Mouse (Mus musculus): ENCODE data around the gene Sox15. TPM values are rescaled to one million over a fixed set of nuclear protein-coding genes. Genes with fewer than 3 reads are reported as not detected.
"Not testable (repeated sequence)": the region's sequence is repeated elsewhere in the genome, so short reads cannot be mapped to it uniquely, and the experiment has no call there.

Gene Sox15
- not detected in 2 replicates for polyA plus RNA-seq (2015; fragmentation: Nextera tagmentation; extraction: Ambion mirVana)

DNA sequence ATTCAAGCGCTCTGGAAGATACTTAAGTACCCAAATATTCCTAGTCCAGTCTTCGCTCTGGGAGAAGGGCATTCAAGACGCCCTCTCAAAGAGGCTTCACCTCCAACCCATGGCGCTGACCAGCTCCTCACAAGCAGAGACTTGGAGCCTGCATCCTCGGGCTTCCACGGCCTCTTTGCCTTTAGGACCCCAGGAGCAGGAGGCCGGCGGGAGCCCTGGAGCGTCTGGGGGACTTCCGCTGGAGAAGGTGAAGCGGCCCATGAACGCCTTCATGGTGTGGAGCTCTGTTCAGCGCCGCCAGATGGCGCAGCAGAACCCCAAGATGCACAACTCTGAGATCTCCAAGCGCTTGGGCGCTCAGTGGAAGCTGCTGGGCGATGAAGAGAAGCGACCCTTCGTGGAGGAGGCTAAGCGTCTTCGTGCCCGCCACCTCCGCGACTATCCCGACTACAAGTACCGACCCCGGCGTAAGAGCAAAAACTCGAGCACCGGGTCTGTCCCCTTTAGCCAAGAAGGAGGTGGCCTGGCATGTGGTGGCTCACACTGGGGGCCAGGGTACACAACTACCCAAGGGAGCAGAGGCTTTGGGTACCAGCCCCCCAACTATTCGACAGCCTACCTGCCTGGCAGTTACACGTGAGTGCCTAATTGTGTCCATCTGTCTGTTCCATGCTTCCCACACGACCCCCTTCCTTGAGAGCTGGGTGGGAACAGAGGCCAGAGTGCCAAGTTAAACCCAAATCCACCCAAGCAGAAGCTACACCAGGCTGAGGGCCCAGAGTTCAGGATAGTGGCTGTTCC lies at the start of gene Sox15:
Sox15 (plus strand) TSS at position 51 of the 801 bp plus-strand sequence.
- Histone ChIP-seq H3K36me3 (peaks cover 87% of the 10 kb centered on the region), H3K4me2 (0 out of 2 replicates have a peak within 1 kb of the TSS, but pooled peaks have one; percentile 23), H3K27me3 (no peaks in the 10 kb centered on the region), H3K4me3 (replicated peaks) (no peak within 1 kb of the TSS), H3K9ac (no peak within 1 kb of the TSS), H3K27ac (peak within 1 kb of the TSS; percentile 30), H3K9me3 (replicated peaks) (no peaks in the 10 kb centered on the region), H3K4me1 (replicated peaks) (peaks cover 59% of the 10 kb centered on the region)
- ATAC-seq (ENCODE audit: low read depth) (peak; percentile 60), DNase-seq (peak; percentile 43)
- 37% methylated on average over 34 of the region's 34 CpGs for WGBS (ENCODE audit: insufficient replicate concordance)

DNA sequence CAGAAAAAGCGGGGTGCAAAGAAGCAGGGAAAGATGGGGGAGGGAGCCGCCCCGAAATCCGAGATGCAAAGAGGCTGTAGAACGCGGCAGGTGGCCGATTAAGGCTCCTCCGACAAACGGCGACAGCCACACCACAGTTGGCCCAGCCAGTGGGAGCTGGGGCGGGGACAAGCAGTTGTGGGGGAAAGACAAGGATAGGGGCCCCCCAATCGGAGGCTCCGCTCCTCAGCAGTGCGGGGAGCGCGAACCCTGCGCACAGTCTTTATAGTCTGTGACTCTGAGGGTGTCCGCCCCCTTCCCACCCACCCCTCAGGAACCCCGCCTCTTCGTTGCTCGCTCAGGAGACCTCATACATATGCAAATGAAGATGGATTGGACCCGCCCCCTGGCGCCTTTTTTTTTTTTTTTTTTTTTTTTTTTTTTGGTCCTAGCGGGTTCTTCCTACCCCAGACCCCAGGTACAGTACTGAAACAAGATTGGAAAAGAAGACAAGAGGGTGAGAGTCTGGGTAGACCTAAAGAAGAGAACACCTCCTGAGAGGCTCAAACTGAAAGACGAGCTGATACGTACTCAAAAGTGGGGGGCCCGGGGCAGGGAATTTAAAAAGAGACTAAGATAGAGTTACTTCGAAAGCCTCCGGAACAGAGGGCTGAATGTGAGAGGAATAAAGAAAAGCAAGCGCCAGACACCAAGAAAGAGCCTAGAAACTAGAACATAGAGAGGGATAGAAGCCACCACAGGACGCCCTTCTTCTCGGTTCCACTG lies 49.2 kb upstream of the Sox15 start, which contains the start of gene Atp1b2:
Atp1b2 (minus strand) TSS at position 217 of the 765 bp plus-strand sequence.
- H3K27ac ChIP-seq, result peak within 1 kb of the TSS; percentile 94
- peaks cover 94% of the 10 kb centered on the region for H3K4me1 ChIP-seq (replicated peaks)
- H3K4me3 ChIP-seq (replicated peaks), result peak within 1 kb of the TSS; percentile 85
- H3K9ac ChIP-seq, result peak within 1 kb of the TSS; percentile 96
- no peaks in the 10 kb centered on the region for H3K27me3 ChIP-seq
- no peaks in the 10 kb centered on the region for H3K9me3 ChIP-seq (replicated peaks)
- peak within 1 kb of the TSS; percentile 100 for H3K4me2 ChIP-seq
- DNase-seq (peak; percentile 89), ATAC-seq (ENCODE audit: low read depth) (peak; percentile 89)
- H3K36me3 ChIP-seq, result peaks cover 24% of the 10 kb centered on the region
- WGBS (ENCODE audit: insufficient replicate concordance), result 3% methylated on average over 32 of the region's 32 CpGs

DNA sequence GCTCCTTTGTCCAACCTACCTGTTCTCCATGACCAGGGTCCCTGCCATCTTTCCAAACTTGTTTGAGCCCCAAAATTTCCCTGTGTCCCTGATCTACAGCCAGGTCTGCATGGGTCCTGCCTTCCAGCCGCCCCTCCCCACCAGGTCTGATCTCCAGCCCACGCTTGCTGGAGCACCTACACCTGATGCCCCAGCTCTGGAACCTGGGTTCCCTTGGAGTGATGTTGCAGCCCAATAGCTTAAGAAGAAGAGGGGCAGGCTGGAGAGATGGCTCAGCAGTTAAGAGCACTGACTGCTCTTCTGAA lies 48.7 kb upstream of the Sox15 start:
- H3K4me2 ChIP-seq, result peak overlapping the region; percentile 100
- H3K36me3 ChIP-seq, result peaks cover 18% of the 10 kb centered on the region
- peak overlapping the region; percentile 85 for H3K4me3 ChIP-seq (replicated peaks)
- WGBS (ENCODE audit: insufficient replicate concordance), result 50% methylated on average over 2 of the region's 2 CpGs
- H3K4me1 ChIP-seq (replicated peaks), result peaks cover 90% of the 10 kb centered on the region
- H3K27ac ChIP-seq, result peak overlapping the region; percentile 89
- ATAC-seq (ENCODE audit: low read depth) (no peak), DNase-seq (no peak)
- no peaks in the 10 kb centered on the region for H3K9me3 ChIP-seq (replicated peaks)
- H3K27me3 ChIP-seq, result no peaks in the 10 kb centered on the region
- peak overlapping the region; percentile 96 for H3K9ac ChIP-seq

DNA sequence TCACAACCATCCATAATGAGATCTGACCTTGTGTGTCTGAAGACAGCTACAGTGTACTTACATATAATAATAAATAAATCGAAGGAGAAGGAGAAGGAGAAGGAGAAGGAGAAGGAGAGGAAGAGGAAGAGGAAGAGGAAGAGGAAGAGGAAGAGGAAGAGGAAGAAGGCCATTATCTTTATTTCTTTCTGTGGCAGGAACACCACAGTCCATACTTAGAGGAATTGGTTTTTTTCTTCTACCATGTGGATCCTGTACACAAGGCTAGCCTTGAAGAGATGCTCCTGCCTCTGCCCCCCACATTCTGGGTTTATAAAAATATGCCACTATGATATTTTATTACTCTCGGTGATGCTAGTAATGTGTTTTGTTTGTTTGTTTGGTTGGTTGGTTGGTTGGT lies 48.3 kb upstream of the Sox15 start:
- peaks cover 14% of the 10 kb centered on the region for H3K36me3 ChIP-seq
- peak overlapping the region; percentile 100 for H3K4me2 ChIP-seq
- 69% methylated on average over 2 of the region's 2 CpGs for WGBS (ENCODE audit: insufficient replicate concordance)
- no peaks in the 10 kb centered on the region for H3K27me3 ChIP-seq
- H3K4me1 ChIP-seq (replicated peaks), result peaks cover 86% of the 10 kb centered on the region
- ATAC-seq (ENCODE audit: low read depth), result no peak
- no peak overlapping the region for H3K4me3 ChIP-seq (replicated peaks)
- no peaks in the 10 kb centered on the region for H3K9me3 ChIP-seq (replicated peaks)
- peak overlapping the region; percentile 89 for H3K27ac ChIP-seq
- peak overlapping the region; percentile 96; the same call in 1 of the 2 replicates for H3K9ac ChIP-seq
- DNase-seq, result no peak

DNA sequence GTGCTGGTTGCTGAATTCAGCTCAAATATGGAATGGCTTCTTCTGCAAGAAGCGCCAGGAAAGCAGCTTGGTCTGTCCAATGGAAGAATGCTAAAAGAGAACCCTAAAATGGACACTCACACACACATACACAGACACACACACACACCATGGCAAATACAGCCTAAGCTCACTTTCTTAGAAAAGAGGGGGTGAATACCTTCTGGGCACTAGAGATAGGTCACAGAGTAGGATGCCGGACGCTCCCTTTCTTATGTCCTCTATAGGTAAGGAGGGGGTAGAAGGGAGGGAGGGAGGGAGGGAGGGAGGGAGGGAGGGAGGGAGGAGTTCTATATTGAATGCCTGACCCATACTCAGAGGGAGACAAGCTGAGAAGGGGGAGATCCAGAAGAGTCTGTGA lies 46.6 kb upstream of the Sox15 start:
- no peaks in the 10 kb centered on the region; the same call in 1 of the 2 replicates for H3K36me3 ChIP-seq
- peaks cover 83% of the 10 kb centered on the region for H3K4me1 ChIP-seq (replicated peaks)
- H3K4me3 ChIP-seq (replicated peaks), result no peak overlapping the region
- H3K9ac ChIP-seq, result peak overlapping the region; percentile 47
- DNase-seq, result no peak
- peak overlapping the region; percentile 89 for H3K27ac ChIP-seq
- H3K4me2 ChIP-seq, result peak overlapping the region; percentile 33
- H3K9me3 ChIP-seq (replicated peaks), result no peaks in the 10 kb centered on the region
- no peaks in the 10 kb centered on the region for H3K27me3 ChIP-seq
- peak; percentile 30 for ATAC-seq (ENCODE audit: low read depth)
- WGBS (ENCODE audit: insufficient replicate concordance), result 50% methylated on average over 3 of the region's 3 CpGs

DNA sequence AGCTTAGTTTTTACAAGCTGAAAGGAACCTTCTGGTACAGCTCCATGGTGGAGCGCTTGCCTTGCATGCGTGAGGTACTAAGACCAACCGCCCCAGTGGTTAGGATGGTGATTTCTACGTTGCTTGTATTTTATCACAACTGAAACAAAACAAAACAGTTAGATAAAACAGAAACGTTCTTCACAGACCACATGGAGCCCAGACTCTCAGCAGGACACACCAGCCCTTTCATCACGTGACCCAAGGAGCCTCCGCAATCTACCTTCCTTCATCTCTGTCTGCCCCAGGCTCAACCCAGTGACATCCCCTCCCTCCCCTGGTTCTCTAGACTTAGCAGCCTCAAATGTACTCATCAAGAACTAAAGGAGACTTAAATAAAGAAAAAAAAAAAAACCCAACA lies 45.7 kb upstream of the Sox15 start:
- peak overlapping the region; percentile 47 for H3K9ac ChIP-seq
- no peaks in the 10 kb centered on the region for H3K9me3 ChIP-seq (replicated peaks)
- peak; percentile 30; the same call in 1 of the 2 replicates for ATAC-seq (ENCODE audit: low read depth)
- H3K4me3 ChIP-seq (replicated peaks), result no peak overlapping the region
- H3K4me1 ChIP-seq (replicated peaks), result peaks cover 82% of the 10 kb centered on the region
- H3K4me2 ChIP-seq, result peak overlapping the region; percentile 33
- H3K27me3 ChIP-seq, result no peaks in the 10 kb centered on the region
- H3K36me3 ChIP-seq, result no peaks in the 10 kb centered on the region
- H3K27ac ChIP-seq, result peak overlapping the region; percentile 89
- WGBS (ENCODE audit: insufficient replicate concordance), result 10% methylated on average over 7 of the region's 7 CpGs
- DNase-seq, result peak; percentile 47

DNA sequence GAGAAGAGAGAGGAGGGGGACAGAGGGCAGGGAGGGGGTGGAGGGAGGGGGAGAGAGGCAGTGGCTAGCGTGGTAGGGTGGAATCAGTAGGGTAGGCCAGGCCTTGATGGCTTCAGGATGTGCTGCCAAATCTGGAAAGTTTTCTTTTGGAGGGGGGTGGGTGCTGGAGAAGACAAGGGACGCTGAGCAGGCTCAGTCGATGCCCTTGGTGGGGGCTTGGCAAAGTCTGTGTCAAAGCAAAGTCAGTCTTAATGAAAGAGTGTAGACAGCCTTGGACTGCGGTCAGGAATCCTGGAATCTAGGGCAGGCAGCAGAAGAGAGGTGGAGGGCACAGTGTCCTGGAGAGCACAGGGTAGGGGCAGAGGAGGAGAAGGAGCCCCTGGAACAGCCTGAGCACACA lies 44.2 kb upstream of the Sox15 start:
- no peak overlapping the region for H3K27ac ChIP-seq
- H3K36me3 ChIP-seq, result no peaks in the 10 kb centered on the region
- no peaks in the 10 kb centered on the region for H3K9me3 ChIP-seq (replicated peaks)
- H3K4me3 ChIP-seq (replicated peaks), result no peak overlapping the region
- DNase-seq (no peak), ATAC-seq (ENCODE audit: low read depth) (no peak)
- H3K4me1 ChIP-seq (replicated peaks), result peaks cover 71% of the 10 kb centered on the region
- WGBS (ENCODE audit: insufficient replicate concordance), result 66% methylated on average over 4 of the region's 4 CpGs
- no peak overlapping the region for H3K9ac ChIP-seq
- H3K4me2 ChIP-seq, result no peak overlapping the region
- peaks cover 4% of the 10 kb centered on the region; the same call in 1 of the 2 replicates for H3K27me3 ChIP-seq

DNA sequence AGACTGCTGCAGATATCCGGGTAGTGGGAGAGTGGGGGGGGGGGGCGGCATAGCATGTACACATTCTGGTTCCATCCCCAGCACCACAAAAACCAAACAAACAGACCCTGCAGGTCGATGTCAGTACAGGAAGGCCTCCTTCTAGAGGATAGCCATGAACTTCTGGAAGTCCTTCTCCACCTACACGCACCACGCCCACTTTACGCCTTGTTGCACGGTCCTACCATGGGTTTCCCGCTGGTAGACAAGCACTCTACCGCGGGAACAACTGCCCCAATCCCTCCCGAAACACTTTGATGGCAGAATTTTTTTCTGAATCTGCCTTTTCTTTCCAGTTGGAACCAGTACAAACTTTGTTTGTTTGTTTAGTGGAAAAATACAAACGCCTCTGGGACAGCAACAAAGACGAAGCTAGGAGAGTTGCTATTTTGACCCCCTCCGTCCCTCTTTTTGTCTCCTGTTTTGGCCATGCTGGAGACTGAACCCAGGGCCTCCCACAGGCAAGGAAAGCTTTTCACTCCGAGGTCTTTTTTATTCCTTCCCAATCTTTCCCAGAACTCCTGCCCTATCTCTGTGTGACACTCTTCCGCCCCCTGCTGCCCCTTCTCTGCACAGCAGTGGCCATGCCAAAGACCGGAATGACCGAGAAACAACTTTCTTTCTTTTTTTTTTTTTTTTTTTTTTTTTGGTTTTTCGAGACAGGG lies 41.4 kb upstream of the Sox15 start:
- WGBS (ENCODE audit: insufficient replicate concordance), result 4% methylated on average over 19 of the region's 19 CpGs
- Histone ChIP-seq H3K27ac (peak overlapping the region; percentile 29), H3K27me3 (peaks cover 9% of the 10 kb centered on the region), H3K4me1 (replicated peaks) (peaks cover 64% of the 10 kb centered on the region), H3K9me3 (replicated peaks) (no peaks in the 10 kb centered on the region), H3K4me2 (peak overlapping the region; percentile 75), H3K9ac (peak overlapping the region; percentile 70), H3K36me3 (no peaks in the 10 kb centered on the region), H3K4me3 (replicated peaks) (peak overlapping the region; percentile 57)
- peak; percentile 65 for ATAC-seq (ENCODE audit: low read depth)
- peak; percentile 70 for DNase-seq

DNA sequence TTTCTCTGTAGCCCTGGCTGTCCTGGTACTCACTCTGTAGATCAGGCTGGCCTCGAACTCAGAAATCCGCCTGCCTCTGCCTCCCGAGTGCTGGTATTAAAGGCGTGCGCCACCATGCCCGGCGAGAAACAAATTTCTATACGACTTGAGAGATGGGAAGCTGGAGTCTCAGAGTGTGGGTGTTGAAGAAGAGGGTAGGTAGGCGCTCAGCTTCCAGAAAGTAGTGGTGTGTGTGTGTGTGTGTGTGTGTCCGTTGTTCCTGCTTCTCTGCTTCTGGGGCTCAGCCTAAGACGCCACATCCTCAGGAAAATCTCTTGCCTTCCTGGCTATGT lies 40.9 kb upstream of the Sox15 start:
- H3K9ac ChIP-seq, result peak overlapping the region; percentile 70; the same call in 1 of the 2 replicates

DNA sequence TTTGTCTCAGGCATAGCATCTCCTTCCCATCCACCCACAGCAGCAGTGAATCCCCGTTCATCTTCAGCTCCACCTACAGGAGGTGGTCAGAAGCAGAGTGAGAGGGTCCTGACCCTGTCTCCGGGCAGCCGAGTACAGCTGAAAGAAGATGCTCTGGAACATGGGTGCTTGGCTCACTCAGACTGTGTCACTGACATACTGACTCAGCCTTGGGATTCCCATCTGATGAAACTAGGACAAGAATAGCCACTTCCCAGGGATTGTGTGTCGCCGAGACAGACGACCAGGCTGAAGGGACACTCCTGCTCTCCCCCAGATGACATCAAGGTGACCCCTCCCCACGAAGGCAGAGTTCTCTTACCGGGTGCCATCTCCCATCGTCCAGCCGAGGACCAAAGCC lies 38.3 kb upstream of the Sox15 start:
- no peak for ATAC-seq (ENCODE audit: low read depth)

More for the DNA sequence above, 40.9 kb upstream of the Sox15 start:
- Histone ChIP-seq H3K4me2 (peak overlapping the region; percentile 75), H3K4me3 (replicated peaks) (peak overlapping the region; percentile 57), H3K4me1 (replicated peaks) (peaks cover 59% of the 10 kb centered on the region)
- not testable (repeated sequence) for H3K27ac ChIP-seq; H3K27me3 ChIP-seq; H3K9me3 ChIP-seq (replicated peaks); DNase-seq; H3K36me3 ChIP-seq; ATAC-seq (ENCODE audit: low read depth)
- 28% methylated on average over 11 of the region's 11 CpGs for WGBS (ENCODE audit: insufficient replicate concordance)

DNA sequence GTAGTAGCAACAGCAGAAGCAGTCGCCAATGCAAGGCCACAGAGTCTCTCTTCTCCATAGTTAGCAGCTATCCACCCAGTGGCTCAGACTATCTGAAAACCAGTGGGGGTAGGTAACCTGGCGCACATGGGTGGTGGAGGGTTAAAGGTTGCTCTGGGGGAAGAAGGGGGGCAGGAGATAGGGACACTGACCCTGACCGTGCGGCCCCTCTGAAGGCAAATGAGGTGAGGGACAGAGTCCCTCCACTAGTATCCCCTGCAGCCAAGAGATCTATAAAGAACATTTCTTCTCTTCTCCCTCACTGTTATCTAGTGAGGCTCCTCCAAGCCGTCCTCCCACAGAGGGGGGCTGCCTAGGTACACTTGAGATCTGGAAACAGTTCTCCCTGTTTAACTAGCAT lies 37.3 kb upstream of the Sox15 start, which contains the start of gene Shbg:
Shbg (minus strand) TSS at position 101 of the 400 bp plus-strand sequence.
- DNase-seq (no peak), ATAC-seq (ENCODE audit: low read depth) (peak; percentile 32)
- Histone ChIP-seq H3K4me3 (replicated peaks) (peak within 1 kb of the TSS; percentile 22), H3K9ac (peak within 1 kb of the TSS; percentile 39; the same call in 1 of the 2 replicates), H3K36me3 (no peaks in the 10 kb centered on the region), H3K4me1 (replicated peaks) (peaks cover 66% of the 10 kb centered on the region), H3K4me2 (peak within 1 kb of the TSS; percentile 47), H3K27ac (peak within 1 kb of the TSS; percentile 55), H3K27me3 (peaks cover 9% of the 10 kb centered on the region), H3K9me3 (replicated peaks) (no peaks in the 10 kb centered on the region)
- WGBS (ENCODE audit: insufficient replicate concordance), result 38% methylated on average over 5 of the region's 5 CpGs

More for the DNA sequence above, 38.3 kb upstream of the Sox15 start:
- H3K27ac ChIP-seq, result peak overlapping the region; percentile 55; the same call in 1 of the 2 replicates
- WGBS (ENCODE audit: insufficient replicate concordance), result 48% methylated on average over 10 of the region's 10 CpGs
- H3K9me3 ChIP-seq (replicated peaks), result no peaks in the 10 kb centered on the region
- no peak for DNase-seq
- no peaks in the 10 kb centered on the region for H3K36me3 ChIP-seq
- peak overlapping the region; percentile 39; the same call in 1 of the 2 replicates for H3K9ac ChIP-seq
- H3K4me2 ChIP-seq, result peak overlapping the region; percentile 47
- peaks cover 9% of the 10 kb centered on the region for H3K27me3 ChIP-seq
- peaks cover 62% of the 10 kb centered on the region for H3K4me1 ChIP-seq (replicated peaks)
- peak overlapping the region; percentile 22 for H3K4me3 ChIP-seq (replicated peaks)
